Mouse (Mus musculus): ENCODE results near the gene Ssh1. TPM values are rescaled to one million over a fixed set of nuclear protein-coding genes. Genes with fewer than 3 reads are reported as not detected.

The Ssh1 gene
- 18.1 and 20.4 TPM in 2 replicates for polyA plus RNA-seq (2016; fragmentation: Nextera tagmentation; extraction: Ambion mirVana)

GRCm38 (mm10) chr5:113993487-113994465 is at the start of gene Ssh1:
Gene Ssh1 (minus strand): TSS chr5:113993894.
- H3K27me3 ChIP-seq, result no peaks in the 10 kb centered on the region
- peak within 1 kb of the TSS; percentile 96 for H3K27ac ChIP-seq
- peak within 1 kb of the TSS; percentile 81 for H3K4me2 ChIP-seq (replicated peaks)
- peak; percentile 75 for ATAC-seq (ENCODE audit: insufficient number of reproducible peaks, insufficient read depth, low FRiP score, low TSS enrichment)
- peak within 1 kb of the TSS; percentile 84 for H3K4me3 ChIP-seq
- 2% methylated on average over 57 of the region's 83 CpGs for WGBS
- H3K9me3 ChIP-seq, result no peaks in the 10 kb centered on the region
- peaks cover 12% of the 10 kb centered on the region for H3K36me3 ChIP-seq
- H3K4me1 ChIP-seq, result peaks cover 22% of the 10 kb centered on the region
- H3K9ac ChIP-seq, result peak within 1 kb of the TSS; percentile 94

DNA sequence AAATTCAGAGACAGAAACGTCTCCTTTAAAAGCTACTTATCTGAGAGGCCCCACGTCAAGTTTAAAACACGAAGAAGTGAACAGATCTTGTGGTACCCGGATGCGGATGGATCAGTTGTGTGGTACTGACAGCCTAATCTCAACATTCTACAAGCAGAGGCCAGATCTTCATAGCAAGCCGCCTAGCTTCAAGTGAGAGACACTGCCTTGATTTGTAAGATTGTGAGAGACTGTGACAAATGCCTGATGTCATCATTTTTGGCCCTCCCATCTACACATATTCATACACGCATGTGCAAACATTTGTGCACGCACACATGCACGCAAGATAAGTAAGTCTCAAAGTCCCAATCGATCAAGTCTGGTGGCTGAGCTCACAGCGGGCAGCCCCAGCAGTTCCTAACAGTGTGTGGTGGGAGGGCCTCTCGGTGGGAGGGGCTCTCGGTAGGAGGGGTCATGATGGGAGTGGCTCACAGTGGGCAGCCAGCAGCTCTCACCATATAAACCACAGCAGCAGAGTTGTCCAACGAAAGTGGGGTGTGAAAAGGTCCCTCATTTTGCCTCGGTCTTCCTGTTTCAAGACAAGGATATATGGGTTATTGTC is 47.7 kb upstream of the Ssh1 start:
- Histone ChIP-seq H3K9me3 (no peaks in the 10 kb centered on the region), H3K9ac (no peak overlapping the region), H3K36me3 (no peaks in the 10 kb centered on the region), H3K4me3 (no peak overlapping the region), H3K27ac (no peak overlapping the region), H3K27me3 (no peaks in the 10 kb centered on the region), H3K4me1 (peaks cover 9% of the 10 kb centered on the region), H3K4me2 (replicated peaks) (0 out of 2 replicates have a peak overlapping the region, but pooled peaks have one; percentile 18)
- ATAC-seq (ENCODE audit: insufficient number of reproducible peaks, insufficient read depth, low FRiP score, low TSS enrichment), result peak; percentile 56; the same call in 1 of the 2 replicates
- WGBS, result 22% methylated on average over 15 of the region's 15 CpGs

DNA sequence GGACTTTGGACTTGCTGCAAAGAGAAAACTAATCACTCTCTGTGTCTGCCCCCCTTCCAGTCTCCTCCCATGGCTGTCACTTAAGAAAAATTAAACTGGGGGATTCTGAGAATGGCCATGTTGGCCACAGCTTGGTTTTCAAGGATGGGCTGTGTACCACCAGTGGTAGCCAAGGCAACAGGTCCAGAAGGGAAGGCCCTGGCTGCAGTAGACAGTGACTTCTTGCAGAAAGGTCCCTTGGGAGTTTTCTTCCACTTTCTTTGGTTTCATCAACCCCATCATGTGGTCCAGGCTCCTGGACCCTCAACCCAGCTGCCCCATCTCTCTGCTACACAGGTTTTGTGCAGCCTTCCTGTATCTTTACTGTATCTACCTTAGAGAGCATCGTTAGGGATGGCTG is 47.2 kb upstream of the Ssh1 start:
- no peak for ATAC-seq (ENCODE audit: insufficient number of reproducible peaks, insufficient read depth, low FRiP score, low TSS enrichment)
- Histone ChIP-seq H3K4me3 (no peak overlapping the region), H3K9me3 (no peaks in the 10 kb centered on the region), H3K27me3 (no peaks in the 10 kb centered on the region), H3K27ac (no peak overlapping the region), H3K4me2 (replicated peaks) (no peak overlapping the region), H3K36me3 (no peaks in the 10 kb centered on the region), H3K4me1 (peaks cover 14% of the 10 kb centered on the region), H3K9ac (no peak overlapping the region)
- 69% methylated on average over 1 of the region's 1 CpGs for WGBS

GRCm38 (mm10) chr5:114040508-114040907 is 46.8 kb upstream of the Ssh1 start:
- no peaks in the 10 kb centered on the region for H3K9me3 ChIP-seq
- no peaks in the 10 kb centered on the region for H3K27me3 ChIP-seq
- peaks cover 18% of the 10 kb centered on the region for H3K4me1 ChIP-seq
- ATAC-seq (ENCODE audit: insufficient number of reproducible peaks, insufficient read depth, low FRiP score, low TSS enrichment), result no peak
- WGBS, result 30% methylated on average over 8 of the region's 8 CpGs
- H3K4me3 ChIP-seq, result no peak overlapping the region
- H3K36me3 ChIP-seq, result no peaks in the 10 kb centered on the region
- no peak overlapping the region for H3K9ac ChIP-seq
- H3K27ac ChIP-seq, result no peak overlapping the region
- no peak overlapping the region for H3K4me2 ChIP-seq (replicated peaks)

- WGBS, result 50% methylated on average over 10 of the region's 10 CpGs
- H3K27ac ChIP-seq, result no peak overlapping the region
- ATAC-seq (ENCODE audit: insufficient number of reproducible peaks, insufficient read depth, low FRiP score, low TSS enrichment), result no peak
Observed at GRCm38 (mm10) chr5:114035111-114035510, 41.4 kb upstream of the Ssh1 start.

GRCm38 (mm10) chr5:114034393-114034792 is 40.7 kb upstream of the Ssh1 start:
- H3K4me1 ChIP-seq, result peaks cover 16% of the 10 kb centered on the region; the same call in 1 of the 2 replicates
- no peak for ATAC-seq (ENCODE audit: insufficient number of reproducible peaks, insufficient read depth, low FRiP score, low TSS enrichment)
- no peak overlapping the region for H3K4me2 ChIP-seq (replicated peaks)
- H3K9me3 ChIP-seq, result no peaks in the 10 kb centered on the region
- H3K9ac ChIP-seq, result no peak overlapping the region
- H3K27ac ChIP-seq, result no peak overlapping the region
- 72% methylated on average over 7 of the region's 7 CpGs for WGBS
- no peaks in the 10 kb centered on the region for H3K27me3 ChIP-seq
- H3K4me3 ChIP-seq, result no peak overlapping the region
- H3K36me3 ChIP-seq, result no peaks in the 10 kb centered on the region

More at GRCm38 (mm10) chr5:114035111-114035510, 41.4 kb upstream of the Ssh1 start:
- Histone ChIP-seq H3K27me3 (no peaks in the 10 kb centered on the region), H3K36me3 (no peaks in the 10 kb centered on the region), H3K4me2 (replicated peaks) (no peak overlapping the region), H3K4me3 (no peak overlapping the region), H3K4me1 (peaks cover 16% of the 10 kb centered on the region; the same call in 1 of the 2 replicates), H3K9ac (no peak overlapping the region), H3K9me3 (no peaks in the 10 kb centered on the region)

- no peak overlapping the region for H3K27ac ChIP-seq
- no peak overlapping the region for H3K9ac ChIP-seq
- H3K4me3 ChIP-seq, result no peak overlapping the region
- ATAC-seq (ENCODE audit: insufficient number of reproducible peaks, insufficient read depth, low FRiP score, low TSS enrichment), result no peak
- no peaks in the 10 kb centered on the region for H3K36me3 ChIP-seq
- H3K4me1 ChIP-seq, result peaks cover 16% of the 10 kb centered on the region; the same call in 1 of the 2 replicates
- WGBS, result 80% methylated on average over 3 of the region's 3 CpGs
- no peaks in the 10 kb centered on the region for H3K9me3 ChIP-seq
- no peaks in the 10 kb centered on the region for H3K27me3 ChIP-seq
- H3K4me2 ChIP-seq (replicated peaks), result no peak overlapping the region
Observed at GRCm38 (mm10) chr5:114032161-114032763, 38.6 kb upstream of the Ssh1 start.

DNA sequence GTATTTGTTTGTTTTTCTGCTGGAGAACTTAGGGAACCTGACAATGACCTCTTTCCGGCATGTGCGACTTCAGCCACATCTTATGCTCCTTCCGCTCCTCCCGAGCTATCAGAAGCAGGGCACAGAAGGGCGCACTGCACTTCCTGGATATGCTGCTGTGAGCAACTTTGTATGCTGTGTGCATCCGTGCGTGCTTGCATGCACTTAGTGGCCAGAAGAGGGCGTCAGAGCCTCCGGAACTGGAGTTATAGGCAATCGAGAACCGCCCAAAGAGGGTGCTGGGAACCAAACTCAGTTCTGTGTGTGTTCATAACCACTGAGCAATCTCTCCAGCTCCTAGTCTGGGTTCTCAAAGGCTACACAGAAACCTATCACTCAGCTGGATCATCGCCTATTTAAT is 37.0 kb upstream of the Ssh1 start:
- no peaks in the 10 kb centered on the region for H3K36me3 ChIP-seq
- no peak overlapping the region for H3K9ac ChIP-seq
- no peaks in the 10 kb centered on the region for H3K27me3 ChIP-seq
- WGBS, result 89% methylated on average over 12 of the region's 12 CpGs
- no peak overlapping the region for H3K27ac ChIP-seq
- H3K9me3 ChIP-seq, result no peaks in the 10 kb centered on the region
- H3K4me1 ChIP-seq, result 0 out of 2 replicates have a peak, but pooled peaks cover 3% of the 10 kb centered on the region
- ATAC-seq (ENCODE audit: insufficient number of reproducible peaks, insufficient read depth, low FRiP score, low TSS enrichment), result no peak
- H3K4me2 ChIP-seq (replicated peaks), result no peak overlapping the region
- H3K4me3 ChIP-seq, result no peak overlapping the region

- H3K9ac ChIP-seq, result no peak overlapping the region
- H3K27ac ChIP-seq, result no peak overlapping the region
- H3K4me2 ChIP-seq (replicated peaks), result no peak overlapping the region
- H3K9me3 ChIP-seq, result no peaks in the 10 kb centered on the region
- 82% methylated on average over 12 of the region's 12 CpGs for WGBS
- ATAC-seq (ENCODE audit: insufficient number of reproducible peaks, insufficient read depth, low FRiP score, low TSS enrichment), result no peak
- no peaks in the 10 kb centered on the region for H3K27me3 ChIP-seq
- H3K4me1 ChIP-seq, result peaks cover 9% of the 10 kb centered on the region; the same call in 1 of the 2 replicates
- H3K4me3 ChIP-seq, result no peak overlapping the region
- no peaks in the 10 kb centered on the region for H3K36me3 ChIP-seq
Observed at GRCm38 (mm10) chr5:114028111-114028510, 34.4 kb upstream of the Ssh1 start.

GRCm38 (mm10) chr5:114027217-114027944 is 33.7 kb upstream of the Ssh1 start:
- H3K27ac ChIP-seq, result no peak overlapping the region
- peaks cover 9% of the 10 kb centered on the region; the same call in 1 of the 2 replicates for H3K4me1 ChIP-seq
- H3K4me3 ChIP-seq, result no peak overlapping the region
- H3K9ac ChIP-seq, result no peak overlapping the region
- WGBS, result 85% methylated on average over 12 of the region's 12 CpGs
- no peak overlapping the region for H3K4me2 ChIP-seq (replicated peaks)
- H3K9me3 ChIP-seq, result no peaks in the 10 kb centered on the region
- H3K27me3 ChIP-seq, result no peaks in the 10 kb centered on the region
- no peaks in the 10 kb centered on the region for H3K36me3 ChIP-seq
- ATAC-seq (ENCODE audit: insufficient number of reproducible peaks, insufficient read depth, low FRiP score, low TSS enrichment), result no peak

- Histone ChIP-seq H3K9ac (no peak overlapping the region), H3K27ac (no peak overlapping the region), H3K4me3 (no peak overlapping the region), H3K36me3 (no peaks in the 10 kb centered on the region), H3K27me3 (no peaks in the 10 kb centered on the region), H3K9me3 (no peaks in the 10 kb centered on the region), H3K4me2 (replicated peaks) (0 out of 2 replicates have a peak overlapping the region, but pooled peaks have one; percentile 22), H3K4me1 (peaks cover 9% of the 10 kb centered on the region; the same call in 1 of the 2 replicates)
- WGBS, result 9% methylated on average over 10 of the region's 10 CpGs
- no peak for ATAC-seq (ENCODE audit: insufficient number of reproducible peaks, insufficient read depth, low FRiP score, low TSS enrichment)
Observed at GRCm38 (mm10) chr5:114024885-114025284, 31.2 kb upstream of the Ssh1 start.
